ENCODE assay signal across 10 mouse cellular contexts in genomic region chr3:93015460-93016104, GRCm38 (mm10). TPM values are rescaled to one million over a fixed set of nuclear protein-coding genes. Genes with fewer than 3 reads are reported as not detected.
DNase-seq lines count a peak whose midpoint lies in the region; ATAC-seq and TF ChIP-seq lines count a peak whose summit lies in the region.
"Had no signal": no experiment of that assay in that cellular context is flagged by ENCODE, and none has a peak within 500 bp of the region (broad histone marks: within the 10 kb centered on the region; RNA-seq: fewer than 3 reads in every experiment).

TSS of gene Crct1 (minus strand) at chr3:93015687.

- DNase-seq in heart, adult 18-20 months, result no peak
- peak; percentile 36 for DNase-seq in ZHBTc4 (ENCODE audit: low read depth, low spot score)
- DNase-seq in midbrain, postnatal 0 days (ENCODE audit: low spot score), result no peak
- DNase-seq in cerebellum, adult 18-20 months, result no peak
- no peak for DNase-seq in urinary bladder, adult 2 months (ENCODE audit: low spot score)
- no peak for DNase-seq in adrenal gland, adult 18-20 months (ENCODE audit: low spot score in 2 of 2)
- DNase-seq: cerebellum, postnatal 10 days had no signal

- no peak within 1 kb of the TSS for H3K27ac ChIP-seq in heart, embryonic 15.5 days
- peak within 1 kb of the TSS; percentile 36; the same call in 1 of the 2 replicates for H3K27ac ChIP-seq in hindbrain, embryonic 16.5 days (ENCODE audit: low read depth, low read length)
- no peak within 1 kb of the TSS for H3K27ac ChIP-seq in midbrain, postnatal 0 days (ENCODE audit: low read depth, low read length)

- 50% methylated on average over 4 of the region's 4 CpGs for WGBS in heart, embryonic 15.5 days
- WGBS in hindbrain, embryonic 16.5 days, result 37% methylated on average over 4 of the region's 4 CpGs
- 59% methylated on average over 4 of the region's 4 CpGs for WGBS in midbrain, postnatal 0 days

- H3K27me3 ChIP-seq in heart, embryonic 15.5 days, result 0 out of 2 replicates have a peak, but pooled peaks cover 5% of the 10 kb centered on the region
- H3K27me3 ChIP-seq in hindbrain, embryonic 16.5 days (replicated peaks; ENCODE audit: control insufficient read depth, insufficient read depth, low read length), result 0 out of 2 replicates have a peak, but pooled peaks cover 2% of the 10 kb centered on the region
- no peaks in the 10 kb centered on the region for H3K27me3 ChIP-seq in midbrain, postnatal 0 days (ENCODE audit: insufficient read depth, low read length)

- H3K36me3 ChIP-seq in heart, embryonic 15.5 days, result no peaks in the 10 kb centered on the region
- no peaks in the 10 kb centered on the region for H3K36me3 ChIP-seq in hindbrain, embryonic 16.5 days (ENCODE audit: control insufficient read depth, insufficient read depth, low read length)
- no peaks in the 10 kb centered on the region for H3K36me3 ChIP-seq in midbrain, postnatal 0 days (ENCODE audit: insufficient read depth, low read length)

- peak within 1 kb of the TSS; percentile 42 for H3K9ac ChIP-seq in heart, embryonic 15.5 days
- peak within 1 kb of the TSS; percentile 73 for H3K9ac ChIP-seq in hindbrain, embryonic 16.5 days (ENCODE audit: low read depth, low read length)
- peak within 1 kb of the TSS; percentile 53 for H3K9ac ChIP-seq in midbrain, postnatal 0 days (replicated peaks; ENCODE audit: low read length, poor library complexity, severe bottlenecking)

- TF ChIP-seq CTCF in midbrain, postnatal 0 days (IDR thresholded peaks at IDR 0.05), result no peak

- H3K4me3 ChIP-seq in heart, embryonic 15.5 days, result peak within 1 kb of the TSS; percentile 55
- peak within 1 kb of the TSS; percentile 61 for H3K4me3 ChIP-seq in hindbrain, embryonic 16.5 days (ENCODE audit: low read length)
- peak within 1 kb of the TSS; percentile 56 for H3K4me3 ChIP-seq in midbrain, postnatal 0 days (ENCODE audit: low read depth, low read length)

- H3K4me1 ChIP-seq in heart, embryonic 15.5 days (replicated peaks), result no peaks in the 10 kb centered on the region
- no peaks in the 10 kb centered on the region for H3K4me1 ChIP-seq in hindbrain, embryonic 16.5 days (ENCODE audit: control insufficient read depth, insufficient read depth, low read depth, low read length)
- no peaks in the 10 kb centered on the region for H3K4me1 ChIP-seq in midbrain, postnatal 0 days (ENCODE audit: insufficient read depth, low read length)

- H3K9me3 ChIP-seq in heart, embryonic 15.5 days (replicated peaks), result no peaks in the 10 kb centered on the region
- H3K9me3 ChIP-seq in hindbrain, embryonic 16.5 days (ENCODE audit: control insufficient read depth, low read length), result no peaks in the 10 kb centered on the region
- no peaks in the 10 kb centered on the region for H3K9me3 ChIP-seq in midbrain, postnatal 0 days (ENCODE audit: low read length)

- peak within 1 kb of the TSS; percentile 81 for H3K4me2 ChIP-seq in heart, embryonic 15.5 days
- peak within 1 kb of the TSS; percentile 92 for H3K4me2 ChIP-seq in hindbrain, embryonic 16.5 days (ENCODE audit: low read length)
- H3K4me2 ChIP-seq in midbrain, postnatal 0 days (ENCODE audit: low read depth, low read length, poor library complexity, severe bottlenecking), result peak within 1 kb of the TSS; percentile 95

- no peak for ATAC-seq in heart, embryonic 15.5 days (replicated peaks; ENCODE audit: insufficient number of reproducible peaks, insufficient read depth, low FRiP score, low read depth)
- ATAC-seq in hindbrain, embryonic 16.5 days, result no peak; the same call in 1 of the 2 replicates
- ATAC-seq in midbrain, postnatal 0 days (ENCODE audit: low FRiP score), result no peak

RNA-seq across cellular contexts. Expression of gene Crct1, which starts in this region (rescaled TPM):
- 0.18 TPM in 1 of 2 replicates, not detected in the other for polyA plus RNA-seq in heart, embryonic 15.5 days (2015; fragmentation: Nextera tagmentation; extraction: Ambion mirVana)
- total RNA-seq in heart, adult 18-20 months (2021), result not detected
- 2.1 and 2.3 TPM in 2 replicates for polyA plus RNA-seq in hindbrain, embryonic 16.5 days (2015; fragmentation: Nextera tagmentation; extraction: Ambion mirVana)
- 1.7 and 6.4 TPM in 2 replicates for total RNA-seq in midbrain, postnatal 0 days (2014; rRNA removed)
- 1.3 and 2.5 TPM in 2 replicates for polyA plus RNA-seq in midbrain, postnatal 0 days (2015; fragmentation: Nextera tagmentation; extraction: Ambion mirVana)
- not detected in 2 replicates for polyA plus RNA-seq in urinary bladder, adult 2 months (2012; rRNA removed)
- not detected for total RNA-seq in adrenal gland, adult 18-20 months (2021)
- total RNA-seq: liver, adult 2 months had no signal
- polyA plus RNA-seq: liver, adult 2 months had no signal
